Mouse (Mus musculus): Measurements from ENCODE around the gene Abcb7.
"Not testable (repeated sequence)": the region's sequence is repeated elsewhere in the genome, so short reads cannot be mapped to it uniquely, and the experiment has no call there.

Abcb7 gene

DNA sequence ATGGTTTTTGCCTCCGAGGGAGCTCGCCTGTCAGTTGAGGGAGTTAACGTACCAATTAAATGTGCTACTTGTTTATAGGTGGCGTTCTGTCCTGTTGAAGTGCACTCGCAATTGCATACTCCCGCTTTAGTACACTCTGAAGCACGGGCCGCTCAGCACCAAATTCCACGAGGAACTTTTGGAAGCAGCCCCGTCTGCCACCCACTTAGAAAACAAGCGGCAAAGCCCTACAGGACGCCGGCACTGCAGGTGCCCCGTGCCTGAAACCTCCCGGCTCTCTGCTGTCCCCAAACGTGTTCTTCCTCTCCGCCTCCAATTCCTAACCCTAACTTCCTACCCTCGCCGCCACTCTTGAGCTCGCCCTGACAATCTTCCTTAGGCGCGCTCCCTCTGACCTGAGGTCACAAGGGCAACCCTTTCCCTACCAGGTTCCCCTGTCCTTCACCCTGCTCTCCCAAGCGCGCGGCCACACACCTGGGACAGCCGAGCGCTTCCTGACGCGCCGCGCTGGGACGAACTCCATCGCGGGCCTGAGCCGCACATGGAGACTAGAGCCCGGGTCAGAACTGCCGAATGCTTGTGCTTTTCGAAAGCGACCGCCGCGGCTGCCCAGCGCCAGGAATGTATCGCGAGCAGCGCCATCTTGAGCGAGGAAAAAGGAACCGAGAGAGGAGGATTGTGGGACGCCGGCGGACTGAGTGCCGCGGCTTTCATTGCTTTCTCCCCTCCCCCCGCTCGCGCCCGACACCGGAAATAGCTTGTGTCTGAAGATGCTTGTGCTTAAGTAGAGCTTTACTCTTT lies at the start of gene Abcb7:
Abcb7 (minus strand) TSS at position 674 of the 801 bp plus-strand sequence.
- peak; percentile 82 for DNase-seq

DNA sequence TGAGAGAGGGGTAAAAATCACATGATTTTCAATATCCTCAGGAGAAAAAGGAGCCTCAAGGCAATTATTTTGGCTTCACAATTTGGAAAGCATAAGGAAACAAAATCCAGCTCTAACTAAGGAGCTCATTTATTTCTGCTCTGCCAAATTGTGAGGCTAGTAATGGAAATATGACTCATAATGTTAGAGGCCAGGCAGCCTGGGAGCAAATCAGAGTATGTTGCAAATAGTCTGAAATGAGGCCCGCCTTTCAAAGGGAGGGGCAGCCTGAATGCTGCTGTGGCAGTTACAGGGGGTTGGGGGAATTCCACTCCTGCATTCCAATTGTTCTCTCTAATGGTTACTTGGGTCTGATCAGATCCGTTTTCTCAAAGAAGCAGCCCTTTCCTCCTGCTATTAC lies 48.1 kb upstream of the Abcb7 start:
- no peak for DNase-seq

DNA sequence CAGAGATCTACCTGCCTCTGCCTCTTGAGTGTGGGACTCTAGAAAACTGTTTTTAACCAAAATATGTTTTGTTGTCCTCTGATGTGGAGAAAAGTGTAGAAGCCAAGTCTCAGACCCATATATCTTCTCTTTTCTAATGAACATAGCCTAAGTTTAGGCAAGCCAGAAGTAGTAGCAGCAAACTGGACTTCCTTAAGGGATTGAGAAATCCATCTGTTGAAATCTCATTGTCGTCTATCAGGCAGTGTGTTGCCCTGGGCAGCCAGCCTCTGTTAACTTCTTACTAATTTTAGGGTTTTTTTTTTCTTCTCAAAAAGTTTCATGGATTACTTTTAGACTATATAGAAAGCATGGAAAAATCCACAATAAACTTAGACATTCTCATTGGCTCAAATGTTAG lies 38.8 kb upstream of the Abcb7 start:
- DNase-seq, result no peak

DNA sequence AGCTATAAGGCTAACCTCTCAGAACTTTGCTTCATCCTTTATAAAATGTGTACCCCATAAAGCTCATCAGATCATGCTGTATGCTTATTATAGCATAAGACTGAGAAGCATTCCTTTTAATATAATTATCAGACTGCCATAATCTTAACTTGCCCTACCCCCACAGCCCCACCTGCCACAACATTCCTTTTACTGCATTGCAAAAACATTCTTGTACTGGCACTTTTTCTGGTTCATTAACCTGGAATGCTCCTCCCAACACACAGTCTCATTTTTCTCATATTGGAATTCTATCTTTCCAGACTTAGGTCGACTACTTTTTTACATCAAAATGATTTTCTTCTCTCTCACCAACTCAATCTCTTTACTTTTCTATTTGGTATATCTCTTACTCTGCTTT lies 19.8 kb upstream of the Abcb7 start:
- DNase-seq, result no peak

DNA sequence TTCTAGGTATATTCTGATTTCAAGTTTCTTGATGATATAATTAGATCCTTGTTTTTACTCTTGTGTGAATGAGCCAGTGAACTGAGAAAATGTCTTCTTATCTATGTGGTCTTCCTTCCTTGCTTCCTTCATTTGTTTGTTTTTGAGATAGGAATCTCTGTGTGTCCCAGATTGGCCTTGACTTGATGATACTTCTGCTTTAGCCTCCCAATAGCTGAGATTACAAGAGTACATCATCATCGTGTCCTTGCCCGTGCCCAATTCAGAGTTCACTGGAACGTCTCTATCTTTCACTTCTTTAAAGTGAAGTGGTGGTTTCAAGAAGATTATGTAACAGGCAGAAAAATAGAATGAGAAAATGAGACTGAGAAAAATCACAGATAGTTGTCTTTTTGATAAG lies 14.5 kb upstream of the Abcb7 start:
- no peak for DNase-seq

DNA sequence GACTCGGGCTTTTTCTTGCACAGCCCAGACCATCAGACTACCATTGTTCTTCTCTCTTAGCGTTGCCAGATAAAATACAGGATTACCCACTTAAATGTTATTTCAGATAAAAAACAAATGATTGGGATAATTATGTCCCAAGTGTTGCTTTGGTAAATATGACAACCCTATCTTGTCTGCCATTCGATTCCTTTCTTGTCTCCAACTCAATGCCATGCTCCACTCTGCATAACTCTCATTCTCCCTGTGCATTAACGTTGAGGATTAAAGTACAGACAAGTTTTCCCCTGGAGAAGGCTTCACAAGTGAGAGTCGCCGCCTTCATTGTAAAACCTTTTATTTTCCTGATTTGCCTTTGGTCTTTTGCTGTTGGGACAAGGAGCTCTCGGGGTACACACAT lies 339 bp upstream of the Abcb7 start:
- DNase-seq, result no peak

GRCm38 (mm10) chrX:104408137-104408536 lies 5.5 kb downstream of the Abcb7 start:
- no peak for DNase-seq

DNA sequence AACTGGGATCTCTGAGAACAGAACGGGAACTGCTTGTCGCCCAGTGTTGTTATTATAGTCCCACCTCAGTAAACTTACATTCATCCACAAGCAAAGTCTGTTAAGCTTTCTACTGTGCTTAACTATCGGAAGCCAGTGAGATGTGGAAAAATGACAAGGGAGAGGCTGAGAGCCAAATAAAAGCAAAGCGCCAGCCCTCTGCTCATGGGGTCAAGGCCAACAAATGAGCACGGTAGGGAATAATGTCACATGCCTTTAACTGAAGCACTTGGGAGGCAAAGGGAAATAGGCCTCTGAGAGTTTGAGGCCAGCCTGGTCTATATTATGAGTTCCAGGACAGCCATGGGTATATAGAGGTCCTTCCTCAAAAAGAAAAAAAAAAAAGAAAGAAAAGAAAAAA lies 11.2 kb downstream of the Abcb7 start:
- no peak for DNase-seq

DNA sequence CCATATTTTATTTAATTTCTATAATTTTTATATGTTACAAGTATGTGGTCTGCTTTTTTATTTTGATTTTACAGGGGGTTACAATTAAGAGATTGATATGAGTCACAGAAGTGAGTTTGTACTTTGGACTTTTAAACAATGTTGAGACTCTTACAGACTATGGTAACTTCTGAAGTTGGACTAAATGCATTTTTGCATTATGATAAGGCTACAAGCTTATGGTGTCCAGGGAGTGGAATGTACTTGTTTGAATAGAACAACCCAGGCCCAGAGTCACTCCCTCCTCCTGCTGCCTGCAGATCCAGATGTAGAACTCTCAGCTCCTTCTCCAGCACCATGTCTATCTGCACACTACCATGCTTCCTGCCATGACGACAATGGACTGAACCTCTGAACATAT lies 12.5 kb downstream of the Abcb7 start:
- no peak for DNase-seq

- DNase-seq, result no peak
Observed at GRCm38 (mm10) chrX:104397526-104397925, 16.1 kb downstream of the Abcb7 start.

DNA sequence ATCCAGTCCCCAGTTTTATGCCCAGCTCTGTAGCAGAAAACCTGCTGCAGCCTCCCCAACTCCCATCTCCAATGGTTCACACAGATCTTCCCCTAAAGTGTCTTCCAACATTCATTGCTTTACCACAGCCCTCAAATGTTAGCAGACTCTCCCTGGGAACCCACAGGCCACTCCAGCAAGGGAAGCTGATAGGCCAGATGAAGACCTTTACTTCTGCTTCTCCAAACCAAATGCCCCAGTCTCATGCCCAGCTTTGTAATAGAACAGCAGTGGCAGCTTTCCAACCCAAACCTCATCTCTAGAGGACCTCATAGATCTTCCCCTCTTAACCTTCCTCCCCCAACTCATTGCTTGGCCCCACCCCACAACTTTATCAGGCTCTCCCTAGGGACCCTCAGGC lies 54.0 kb downstream of the Abcb7 start:
- DNase-seq, result no peak

DNA sequence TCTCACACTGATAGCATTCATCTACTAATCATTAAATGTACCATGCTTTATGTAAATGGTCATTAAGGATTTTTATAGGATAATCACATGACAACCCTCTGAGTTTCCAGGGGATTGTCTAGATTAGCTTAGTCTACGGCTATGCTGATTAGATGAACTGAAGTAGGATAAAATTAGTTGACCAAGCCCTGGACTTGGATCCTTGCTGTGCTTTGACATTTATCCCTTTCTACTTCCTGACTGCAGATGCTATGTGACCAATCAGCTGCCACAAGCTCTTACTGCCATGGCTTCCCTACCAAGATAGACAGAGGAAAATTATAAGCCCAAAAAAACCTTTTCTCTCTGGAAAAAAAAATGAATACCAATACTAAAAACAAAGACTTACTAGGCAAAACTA lies 57.8 kb downstream of the Abcb7 start:
- no peak for DNase-seq

DNA sequence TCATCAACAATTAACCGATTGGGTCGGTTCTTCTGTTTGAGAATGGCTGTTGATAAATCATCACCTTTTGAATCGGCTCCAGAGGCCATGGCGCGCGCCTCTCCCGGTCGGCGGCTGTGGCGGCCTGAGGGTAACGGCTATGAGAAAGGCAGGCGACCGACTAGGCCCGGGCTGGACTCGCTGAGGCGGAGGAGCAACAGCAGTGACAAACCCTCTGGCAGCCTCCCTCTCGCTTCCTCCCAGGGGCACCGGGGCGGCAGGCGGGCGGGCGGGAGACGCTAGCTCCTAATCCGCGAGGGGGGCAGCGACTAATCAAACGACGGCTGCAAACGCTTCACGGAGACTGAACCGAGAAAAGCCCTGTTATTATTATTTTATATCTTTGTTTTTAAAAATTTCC lies 65.5 kb downstream of the Abcb7 start:
- DNase-seq, result not testable (repeated sequence)

GRCm38 (mm10) chrX:104291721-104292120 lies 121.9 kb downstream of the Abcb7 start:
- no peak for DNase-seq

- no peak for DNase-seq
Observed at GRCm38 (mm10) chrX:104279828-104280227, 133.8 kb downstream of the Abcb7 start.

DNA sequence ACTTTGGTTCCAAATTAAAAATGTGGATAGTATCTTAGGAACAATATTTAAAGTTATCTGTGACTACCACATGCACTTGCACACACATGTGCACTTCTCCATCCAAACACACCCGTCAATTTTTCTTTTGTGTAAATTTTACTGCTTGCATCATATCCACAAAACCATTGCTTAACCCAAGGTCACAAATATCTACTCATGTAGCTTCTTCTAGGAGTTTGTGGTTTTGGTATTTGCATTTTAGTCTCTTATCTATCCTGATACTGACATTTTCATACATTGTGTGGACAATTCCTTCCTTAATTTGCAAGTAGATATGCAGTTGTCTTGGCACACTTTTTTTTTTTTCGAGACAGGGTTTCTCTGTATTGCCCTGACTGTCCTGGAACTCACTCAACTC lies 149.3 kb downstream of the Abcb7 start:
- DNase-seq, result no peak

GRCm38 (mm10) chrX:104262468-104262867 lies 151.2 kb downstream of the Abcb7 start:
- no peak for DNase-seq

- DNase-seq, result no peak
Observed at GRCm38 (mm10) chrX:104256561-104256960, 157.1 kb downstream of the Abcb7 start.
